Mouse (Mus musculus): Measurements from ENCODE around the gene Acat2.
"Not testable (repeated sequence)": the region's sequence is repeated elsewhere in the genome, so short reads cannot be mapped to it uniquely, and the experiment has no call there.

Gene Acat2

DNA sequence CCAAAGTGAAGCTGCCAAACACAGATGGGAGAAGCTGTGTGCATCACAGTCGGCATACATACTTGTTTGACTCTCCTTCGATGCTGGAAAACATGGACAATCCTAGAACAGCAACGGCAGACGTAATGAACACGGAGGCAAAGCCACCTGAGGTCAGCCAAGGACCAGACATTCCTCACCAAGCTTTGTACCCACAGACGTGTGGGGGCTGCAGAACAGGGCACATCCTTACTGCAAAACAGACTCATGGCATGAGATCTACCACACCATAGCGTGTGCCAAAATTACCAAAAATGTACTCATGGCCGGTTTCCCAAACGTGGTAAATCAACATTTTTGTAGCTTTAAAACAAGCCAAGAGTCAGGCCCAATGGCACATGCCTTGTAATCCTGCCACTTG, 54.1 kb downstream of the Acat2 start:
- DNase-seq (ENCODE audit: low spot score in 2 of 2), result no peak

- DNase-seq (ENCODE audit: low spot score in 2 of 2), result no peak
Observed at GRCm38 (mm10) chr17:12905810-12906209, 54.7 kb downstream of the Acat2 start.

- DNase-seq (ENCODE audit: low spot score in 2 of 2), result no peak
Observed at GRCm38 (mm10) chr17:12904349-12904748, 56.2 kb downstream of the Acat2 start.

GRCm38 (mm10) chr17:12903372-12904333, 56.9 kb downstream of the Acat2 start:
- DNase-seq (ENCODE audit: low spot score in 2 of 2), result no peak

DNA sequence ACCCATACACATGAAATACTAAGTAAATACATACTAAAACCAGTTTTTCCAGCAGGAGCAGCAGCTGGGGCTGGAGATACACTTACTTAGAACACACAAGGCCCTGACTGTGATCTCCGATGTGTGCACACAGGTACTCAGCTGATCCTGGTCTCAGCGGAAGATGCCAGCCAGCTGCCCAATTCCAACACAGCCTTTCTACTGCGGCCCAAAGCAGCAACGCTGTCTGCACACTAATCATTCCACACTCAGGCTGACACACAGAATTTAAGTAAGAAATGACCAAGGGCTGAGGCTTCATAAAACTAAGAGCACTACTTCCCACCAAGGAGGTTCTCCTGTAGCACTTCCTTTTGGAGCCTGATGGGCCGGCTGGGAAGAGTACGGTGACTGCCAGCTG, 58.3 kb downstream of the Acat2 start:
- DNase-seq (ENCODE audit: low spot score in 2 of 2), result no peak

DNA sequence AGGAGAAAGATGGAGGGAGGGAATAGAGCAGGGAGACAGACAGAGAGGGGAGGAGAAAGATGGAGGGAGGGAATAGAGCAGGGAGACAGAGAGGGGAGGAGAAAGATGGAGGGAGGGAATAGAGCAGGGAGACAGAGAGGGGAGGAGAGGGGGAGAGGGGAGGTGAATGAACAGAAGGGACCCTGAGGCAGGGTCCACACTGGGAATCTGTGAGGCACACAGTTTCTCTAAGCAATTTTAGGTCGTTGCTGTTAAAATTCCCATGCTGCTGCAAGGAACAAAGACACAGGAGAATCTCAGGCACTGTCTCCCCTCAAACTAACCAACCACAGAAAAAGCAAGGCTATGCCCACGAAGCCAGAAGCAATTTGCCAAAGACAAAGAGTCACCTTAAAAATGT, 61.9 kb downstream of the Acat2 start:
- not testable (repeated sequence) for DNase-seq (ENCODE audit: low spot score in 2 of 2)

DNA sequence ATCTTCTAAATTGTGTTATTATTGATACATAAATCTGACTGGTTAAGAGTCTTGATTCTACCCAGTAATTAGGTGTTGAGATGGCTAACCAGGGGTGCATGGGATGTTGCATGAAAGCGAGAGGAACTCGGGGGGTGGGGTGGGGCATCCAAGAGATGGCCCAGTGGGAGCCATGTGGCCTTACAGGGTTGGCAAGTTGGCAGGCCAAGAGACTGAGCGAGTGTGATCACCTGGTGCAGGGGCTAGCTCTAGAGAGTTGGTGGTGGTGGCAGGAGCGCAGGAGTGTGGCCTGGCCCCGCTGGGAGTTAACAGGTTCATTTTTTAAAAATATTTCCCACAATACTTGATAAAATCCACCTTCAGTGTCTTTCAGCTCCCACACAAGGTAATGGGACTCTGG, 62.9 kb downstream of the Acat2 start:
- no peak for DNase-seq (ENCODE audit: low spot score in 2 of 2)

Data from spleen, postnatal 14 days (tissue).